Mouse (Mus musculus) cerebellum, adult 9-10 months (tissue): Measurements from ENCODE around the gene Adgrg3.

Experiments
- DNase-seq: peaks from one replicate; pipeline ENCODE4 v3.0.0; 2022

Adgrg3 gene

DNA sequence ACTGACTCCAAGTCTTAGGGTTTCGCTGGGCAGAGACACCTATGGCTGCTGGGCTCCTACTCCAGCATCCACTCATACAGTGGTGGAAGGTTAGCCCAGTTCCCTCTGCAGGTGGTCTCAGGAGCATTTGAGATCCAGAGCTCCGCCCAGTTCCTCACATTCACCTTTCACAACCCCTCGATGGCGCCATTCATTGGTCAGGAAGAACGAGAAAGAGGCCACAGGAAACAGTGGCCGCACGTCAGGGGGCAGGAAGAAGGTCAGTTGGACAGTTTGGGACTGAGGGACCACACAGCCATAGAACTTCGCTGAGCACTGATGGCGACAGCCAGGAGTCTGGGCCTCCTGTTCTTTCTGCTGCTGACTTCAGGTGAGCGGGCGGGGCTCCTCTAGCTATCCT is at the start of gene Adgrg3:
Gene Adgrg3, plus strand, starts transcription at position 242 of the 400 bp plus-strand sequence.
- no peak for DNase-seq

DNA sequence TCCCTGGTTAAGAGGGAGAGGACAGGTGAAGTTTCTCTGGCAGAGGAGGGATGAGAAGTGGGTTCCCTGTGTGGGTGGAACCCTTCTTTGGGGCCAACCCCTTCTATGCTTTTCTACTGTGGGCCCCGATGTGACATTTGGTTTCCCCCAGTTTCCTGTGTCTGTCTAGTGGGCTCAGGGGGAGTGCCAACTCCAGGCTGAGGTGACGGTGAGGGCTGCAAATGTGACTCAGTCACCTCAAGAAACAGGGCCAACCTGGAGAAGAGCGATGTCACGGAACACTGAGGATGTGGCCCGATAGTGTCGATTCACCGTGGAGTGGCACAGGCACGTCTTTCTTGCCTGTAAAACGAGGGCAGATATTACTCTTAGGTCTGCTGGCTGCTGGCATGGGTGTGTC is 44.2 kb upstream of the Adgrg3 start:
- no peak for DNase-seq

DNA sequence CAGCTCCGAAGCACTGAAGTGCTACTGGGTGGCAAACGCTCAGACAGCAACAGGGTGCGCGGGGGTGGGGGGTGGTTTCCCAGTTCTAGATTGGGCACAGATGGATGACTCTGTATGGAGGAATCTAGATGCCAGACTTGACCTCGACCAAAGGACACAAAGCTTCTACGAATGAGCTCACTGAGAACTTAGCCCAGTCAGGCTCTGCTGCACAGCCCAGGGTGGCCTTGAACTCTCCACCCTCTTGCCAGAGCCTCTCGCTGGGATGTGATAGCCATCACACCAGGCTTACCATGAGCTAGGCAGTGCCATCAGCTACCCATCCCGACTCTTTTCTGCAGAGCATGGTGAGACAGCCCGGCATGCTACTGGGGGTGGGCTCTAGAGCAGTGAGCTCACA is 43.7 kb upstream of the Adgrg3 start:
- no peak for DNase-seq

DNA sequence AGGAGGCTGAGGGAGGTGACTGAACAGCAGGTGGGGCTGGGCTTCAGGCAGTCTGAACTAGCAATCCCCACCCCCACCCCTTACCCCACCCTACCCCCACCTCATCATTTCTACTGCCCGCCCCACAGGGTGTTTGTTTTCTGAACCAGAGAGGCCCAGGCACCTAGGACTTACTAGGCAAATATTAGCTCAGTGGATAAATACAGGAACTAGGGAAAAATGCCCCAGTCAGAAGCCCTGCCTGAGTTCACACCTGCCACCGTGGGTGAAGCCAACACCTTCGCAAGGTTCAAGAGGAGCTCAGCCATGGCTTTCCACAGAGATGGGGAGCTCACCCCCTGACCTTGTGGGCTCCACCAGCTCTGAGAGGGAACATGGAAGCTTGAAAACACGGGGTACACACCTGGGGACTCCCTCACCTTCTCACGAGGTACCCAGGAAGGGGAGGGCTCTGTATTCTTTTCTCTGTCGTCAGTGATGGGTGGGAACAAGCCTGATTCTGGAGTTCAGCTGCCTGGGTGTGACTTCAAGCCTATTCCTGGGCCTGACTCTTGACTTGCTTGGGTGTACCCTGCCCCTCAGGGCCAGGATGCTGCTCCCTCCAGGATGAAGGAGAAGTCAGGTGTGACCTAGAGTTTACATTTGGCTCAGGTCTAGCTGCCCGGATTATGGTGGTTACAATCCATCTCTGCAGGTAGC is 42.9 kb upstream of the Adgrg3 start, which contains the start of gene Adgrg1:
Gene Adgrg1, plus strand, starts transcription at position 285 of the 699 bp plus-strand sequence.
- no peak for DNase-seq

DNA sequence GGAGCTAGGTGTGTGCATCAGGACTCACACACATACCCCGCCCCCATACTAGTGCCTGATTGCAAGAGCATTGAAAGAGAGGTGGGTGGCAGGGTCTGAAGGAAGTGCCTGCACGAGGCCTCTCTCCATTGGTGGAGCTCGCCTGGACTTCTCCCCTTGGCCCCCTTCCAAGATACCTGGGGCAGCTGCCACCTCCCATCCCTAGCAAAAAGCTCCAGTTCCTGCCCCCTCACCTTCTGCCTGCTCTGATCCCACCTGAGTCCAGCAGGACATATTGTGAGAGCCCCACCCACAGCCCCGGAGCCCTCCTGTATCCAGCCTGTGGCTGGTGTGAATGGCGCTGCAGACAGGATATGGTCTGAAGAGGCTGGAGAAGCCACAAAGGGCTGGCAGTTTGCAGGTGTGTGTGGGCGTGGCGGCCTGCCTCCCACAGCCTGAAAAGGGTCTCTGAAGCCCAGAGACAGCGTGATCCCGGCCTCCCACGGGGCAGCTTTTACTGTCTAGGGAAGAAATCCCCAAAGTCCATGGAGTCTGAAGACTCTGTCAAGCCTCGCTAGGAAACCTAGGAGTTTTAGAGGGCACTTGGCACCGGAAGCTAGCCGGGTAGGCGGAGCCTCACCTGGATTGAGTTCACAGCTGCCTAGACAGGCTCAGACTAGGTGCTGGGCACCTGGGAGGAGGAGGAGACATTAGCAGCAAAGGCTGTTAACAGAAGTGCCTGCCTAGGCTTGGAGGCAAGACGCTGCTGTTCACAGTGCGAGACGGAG is 40.7 kb upstream of the Adgrg3 start:
- no peak for DNase-seq

DNA sequence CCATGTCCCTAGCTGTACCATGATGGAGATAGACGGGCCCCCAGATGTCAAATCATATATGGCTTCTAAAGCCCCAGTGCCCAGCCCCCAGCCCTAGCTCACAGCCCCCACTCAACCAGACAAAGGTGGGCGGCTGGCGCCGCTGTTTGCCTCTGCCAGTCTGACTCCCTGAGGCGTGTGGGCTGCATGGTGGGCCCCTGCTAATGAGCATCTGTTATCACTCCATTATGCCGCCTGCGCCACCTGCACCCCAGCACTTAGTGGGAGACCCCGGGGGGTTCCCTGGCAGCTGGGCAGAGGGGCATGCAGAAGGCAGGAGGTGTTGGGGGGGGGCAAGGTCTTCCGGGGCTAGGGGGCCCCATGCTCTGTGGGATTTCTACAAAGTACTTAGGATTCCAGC is 39.4 kb upstream of the Adgrg3 start:
- no peak for DNase-seq

DNA sequence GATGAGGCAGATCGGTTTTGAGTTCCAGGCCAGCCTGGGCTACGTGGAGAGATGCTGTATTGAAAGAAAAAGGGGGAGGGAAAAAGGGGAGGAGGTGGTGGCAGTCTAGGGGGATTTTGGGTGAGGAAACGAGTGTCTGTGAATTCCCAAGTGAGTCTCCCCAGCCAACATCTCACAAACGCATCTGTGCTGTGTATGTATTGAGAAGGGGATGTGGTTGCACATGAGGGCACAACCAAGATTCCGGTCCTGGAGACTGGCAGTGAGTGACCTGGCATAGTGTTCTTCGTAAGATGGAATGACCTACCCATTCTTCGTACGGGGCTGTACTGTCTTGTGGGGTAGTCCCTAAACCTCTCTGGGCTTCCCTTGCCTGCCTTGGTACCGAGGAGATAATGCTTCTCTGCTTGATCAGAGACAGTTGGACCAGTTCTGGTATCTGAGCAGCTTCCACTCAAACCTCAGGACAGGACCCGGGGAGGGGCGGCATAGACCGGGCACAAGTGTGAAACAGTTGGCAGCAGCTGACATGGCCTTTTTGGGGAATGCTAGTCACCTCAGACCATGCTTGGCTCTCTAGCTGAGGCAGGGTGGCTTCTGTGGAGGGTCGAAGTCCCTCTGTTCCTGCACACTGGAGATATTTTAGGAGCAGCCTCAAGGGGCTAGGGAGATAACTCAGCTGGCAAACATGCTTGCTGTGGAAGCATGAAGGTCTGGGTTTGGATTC is 38.7 kb upstream of the Adgrg3 start:
- no peak for DNase-seq

DNA sequence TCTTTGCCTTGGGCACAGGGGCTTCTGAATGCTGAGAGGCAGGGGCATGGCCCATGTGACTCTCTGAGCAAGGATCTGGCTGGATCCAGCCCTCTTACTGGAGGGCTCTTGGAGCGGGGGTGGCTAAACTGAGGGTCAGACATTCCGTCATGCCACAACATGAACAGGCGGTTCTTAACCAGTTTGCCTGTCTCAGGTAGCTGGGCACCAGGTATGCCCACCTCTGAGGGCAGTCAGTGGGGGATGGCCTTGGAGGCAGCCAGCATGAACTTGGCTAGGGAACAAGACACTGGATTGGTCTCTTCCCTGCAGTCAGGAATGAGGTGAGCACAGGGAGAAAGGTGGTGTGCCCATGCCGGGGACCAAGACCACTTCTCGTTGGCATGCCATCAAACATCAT is 37.3 kb upstream of the Adgrg3 start:
- no peak for DNase-seq

DNA sequence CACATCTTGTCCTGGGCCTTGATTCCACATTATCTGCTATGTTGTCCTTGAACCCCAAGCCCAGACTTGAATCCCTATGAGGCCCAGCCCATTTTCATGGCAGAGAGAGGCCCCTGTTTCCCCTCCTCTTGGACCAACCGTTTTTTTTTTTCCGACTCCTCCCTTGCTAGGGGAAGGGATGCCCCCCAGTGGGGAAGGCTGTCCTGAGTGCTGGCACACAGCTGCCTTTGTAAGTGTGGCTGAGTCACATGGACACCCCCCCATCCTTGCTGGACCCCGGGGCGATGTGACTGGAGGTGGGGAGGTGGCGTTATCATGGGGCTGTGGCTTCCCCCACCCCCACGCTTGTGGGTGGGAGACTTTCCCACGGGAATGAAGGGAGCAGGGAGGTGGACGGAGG is 36.5 kb upstream of the Adgrg3 start:
- no peak for DNase-seq

DNA sequence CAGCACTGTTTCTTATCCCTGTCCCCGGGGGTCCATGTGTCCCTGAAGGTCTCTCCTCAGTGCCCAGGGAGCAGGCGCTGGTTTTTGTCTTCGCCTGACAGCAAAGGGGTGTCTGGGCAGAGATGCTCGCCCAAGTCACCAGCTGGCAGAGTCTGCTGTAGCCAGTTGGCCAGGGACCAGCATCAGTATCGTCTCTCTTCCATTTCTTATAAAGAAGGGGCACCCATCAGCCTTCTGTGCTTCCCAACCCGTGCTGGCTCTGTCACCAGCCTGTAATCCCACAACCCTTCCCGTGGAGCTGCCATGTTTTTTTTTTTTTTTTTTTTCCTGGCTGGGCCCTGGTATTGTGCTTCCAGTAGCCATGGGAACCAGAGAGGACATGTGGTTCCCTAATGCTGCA is 35.6 kb upstream of the Adgrg3 start:
- no peak for DNase-seq

DNA sequence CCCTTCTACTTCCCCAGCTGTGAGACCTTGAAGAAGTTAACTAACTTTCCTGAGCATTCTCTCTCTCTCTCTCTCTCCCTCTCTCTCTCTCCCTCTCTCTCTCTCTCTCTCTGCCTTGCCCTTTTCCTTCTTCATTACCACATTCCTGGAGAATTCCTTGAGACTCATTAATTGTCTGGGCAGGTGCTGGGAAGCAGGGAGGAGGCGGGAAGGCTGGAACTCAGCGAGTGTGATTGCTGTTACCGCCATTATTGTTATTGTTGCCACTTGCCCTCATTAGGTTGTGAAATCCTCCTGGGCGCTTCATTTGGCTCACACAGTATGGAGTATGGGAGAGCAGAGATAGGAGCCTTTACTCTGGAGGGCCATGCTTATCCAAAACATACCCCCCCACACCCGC is 34.3 kb upstream of the Adgrg3 start:
- DNase-seq = no peak

DNA sequence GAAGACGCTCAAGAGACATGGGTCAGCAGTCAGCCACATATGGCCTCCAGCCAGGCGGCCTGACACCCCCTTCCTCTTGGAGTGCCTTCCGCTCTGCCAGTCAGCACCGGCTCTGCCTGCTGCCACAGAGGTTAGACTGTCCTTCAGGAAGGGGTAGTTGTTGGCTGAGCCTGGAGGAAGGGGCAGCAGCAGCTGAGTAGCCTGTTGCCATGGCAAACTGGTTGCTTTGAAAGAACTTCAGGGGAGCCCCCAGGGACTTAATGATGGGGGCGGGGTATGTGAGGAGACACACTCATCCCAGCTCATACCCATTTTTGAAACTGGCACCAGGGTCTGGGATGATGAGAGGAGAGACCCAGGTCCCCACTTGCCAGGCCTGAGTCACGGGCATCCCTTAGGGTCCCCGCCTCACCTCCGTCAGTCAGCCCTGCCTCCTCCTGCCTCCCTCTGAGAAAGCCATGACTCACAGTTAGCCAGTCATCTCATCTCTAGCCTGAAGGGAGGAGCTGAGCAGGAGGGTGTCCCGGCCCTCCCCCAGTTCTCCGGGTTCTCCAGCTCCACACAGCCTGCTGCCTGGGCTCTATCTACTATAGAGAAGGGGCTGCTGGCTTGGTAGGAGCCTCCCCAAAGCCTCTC is 33.5 kb upstream of the Adgrg3 start:
- DNase-seq = no peak

DNA sequence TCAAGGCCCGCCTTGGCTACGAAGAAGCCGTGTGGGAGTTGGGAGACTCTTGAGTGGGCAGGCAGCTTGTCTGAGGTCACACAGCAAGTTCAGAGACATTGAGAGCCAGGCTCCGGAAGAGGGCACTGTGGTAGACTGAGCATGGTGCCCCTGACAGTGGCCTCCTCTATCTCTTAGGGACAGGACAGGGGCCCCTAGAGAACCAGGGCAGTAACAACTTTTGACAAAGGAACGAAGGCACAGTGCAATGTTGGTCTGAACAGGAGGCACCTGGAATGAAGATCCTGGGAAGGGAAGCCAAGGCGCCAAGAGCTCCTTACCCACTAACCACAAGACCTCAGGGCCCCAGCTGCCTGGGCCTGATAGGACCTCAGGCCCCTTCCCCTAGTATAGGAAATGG is 32.5 kb upstream of the Adgrg3 start:
- DNase-seq = no peak

DNA sequence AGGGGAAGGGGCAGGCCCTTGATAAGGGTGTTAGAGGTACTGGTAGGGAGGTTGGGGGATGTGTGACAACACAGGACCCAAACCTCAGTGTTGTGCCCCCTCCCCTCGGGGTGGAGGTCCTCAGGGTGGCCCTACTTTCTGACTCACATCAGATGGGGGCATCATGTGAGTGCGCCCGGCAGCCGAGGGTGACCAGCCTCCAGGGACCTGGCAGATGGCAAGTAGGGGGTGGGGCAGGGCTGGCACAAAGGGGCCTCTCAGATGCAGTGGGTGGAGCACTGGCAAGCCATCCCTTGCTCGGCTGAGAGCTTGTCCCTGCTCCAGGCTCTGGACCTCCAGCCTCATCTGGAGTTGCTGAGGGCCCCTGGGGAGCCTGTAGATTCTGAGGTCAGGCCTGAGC is 30.8 kb upstream of the Adgrg3 start:
- no peak for DNase-seq

DNA sequence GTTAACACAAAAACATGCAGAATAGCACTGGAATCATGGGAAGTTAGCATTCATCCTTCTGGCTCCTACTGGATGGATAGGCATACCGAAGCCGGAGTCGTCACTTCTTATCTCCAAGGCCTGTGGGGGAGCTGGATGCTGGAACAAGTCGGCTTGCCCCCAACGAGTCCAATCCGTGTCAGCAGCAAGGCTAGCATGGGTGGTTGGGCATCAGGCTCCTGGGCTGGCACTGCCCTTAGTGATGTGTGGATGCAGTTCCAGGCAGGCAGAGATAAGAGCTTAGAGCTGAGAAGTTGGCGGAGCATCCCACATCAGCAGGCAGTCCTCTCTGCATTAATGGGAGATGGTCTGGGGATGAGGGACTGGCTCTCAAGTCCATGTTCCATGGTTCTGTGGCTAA is 29.9 kb upstream of the Adgrg3 start:
- DNase-seq = no peak

DNA sequence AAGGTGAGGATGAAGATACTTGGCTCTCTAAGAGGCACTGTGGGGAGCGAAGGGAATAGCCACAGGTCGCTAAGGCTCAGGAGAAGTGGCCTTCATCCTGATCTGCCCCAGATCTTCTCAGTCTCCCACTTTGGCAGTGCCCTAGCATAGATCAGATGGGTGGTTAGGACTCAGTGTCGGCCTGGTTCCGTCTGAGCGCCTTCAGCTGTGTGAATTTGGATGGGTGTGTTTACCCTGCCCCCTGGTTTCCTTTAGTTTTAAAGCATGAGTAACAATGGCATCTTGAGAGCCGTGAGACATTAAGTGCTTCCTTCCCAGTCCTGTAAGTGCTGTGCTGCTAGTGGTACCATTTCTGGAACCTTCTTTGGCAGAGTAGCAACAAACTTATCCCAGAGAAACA is 28.9 kb upstream of the Adgrg3 start:
- DNase-seq = no peak

DNA sequence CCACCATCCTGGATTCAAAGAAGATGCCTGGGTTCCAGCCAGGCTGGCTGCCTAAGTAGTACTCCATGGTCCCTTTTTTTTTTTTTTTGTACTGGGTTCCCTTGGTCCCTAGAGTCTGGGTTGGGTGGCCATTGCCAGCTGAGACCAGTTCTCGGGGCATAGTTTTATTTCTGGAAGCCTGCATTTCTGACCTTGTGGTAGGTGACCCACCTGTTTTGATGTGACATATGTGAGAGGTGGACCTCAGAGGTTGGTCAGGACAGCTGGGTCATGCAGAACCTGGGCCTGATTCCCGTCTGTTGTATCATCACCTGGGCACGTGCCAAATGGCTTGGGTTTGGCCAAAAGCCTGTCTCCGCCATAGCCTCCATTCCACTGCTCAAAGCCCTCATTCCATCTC is 27.8 kb upstream of the Adgrg3 start:
- DNase-seq = peak; percentile 73

DNA sequence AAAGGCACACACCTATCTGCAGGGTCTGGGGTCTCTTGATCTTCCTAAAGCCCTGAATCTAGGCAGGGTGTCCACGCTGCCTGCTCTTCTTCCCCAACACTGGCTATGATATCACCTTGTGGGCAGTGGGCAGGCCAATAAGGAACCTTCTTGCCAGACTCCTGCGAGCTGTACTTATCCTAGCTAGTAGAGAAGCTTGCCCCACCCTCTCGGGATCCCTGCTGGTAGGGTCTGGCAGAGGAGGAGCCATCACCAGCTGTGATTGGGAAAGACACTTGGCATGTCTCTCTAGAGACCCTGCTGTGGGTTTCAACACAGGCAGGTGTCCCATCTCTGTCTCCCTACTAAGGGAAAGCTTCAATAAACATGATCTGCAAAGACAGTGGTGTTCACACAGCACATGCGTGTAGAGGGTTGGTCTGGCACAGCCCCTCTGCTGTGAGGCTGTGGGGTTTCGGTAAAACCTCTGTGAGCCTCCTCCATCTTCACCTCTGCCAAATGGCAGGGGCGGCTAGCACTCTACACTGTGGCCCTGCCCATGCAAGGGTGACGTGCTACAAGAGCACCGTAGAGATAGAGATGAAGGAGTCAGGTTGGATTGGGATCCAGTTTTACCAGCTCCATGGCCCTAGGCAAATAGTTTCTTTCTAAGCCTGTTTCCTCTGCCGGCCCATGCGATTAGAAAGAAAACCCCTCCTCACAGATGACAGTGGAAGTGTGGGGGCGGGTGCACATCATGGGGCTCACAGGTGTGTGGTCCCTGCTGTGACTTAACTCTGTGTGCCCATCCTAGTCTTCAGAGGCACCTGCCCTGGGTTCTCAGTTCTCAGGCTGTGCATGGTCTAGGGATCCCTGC is 26.7 kb upstream of the Adgrg3 start:
- no peak for DNase-seq

DNA sequence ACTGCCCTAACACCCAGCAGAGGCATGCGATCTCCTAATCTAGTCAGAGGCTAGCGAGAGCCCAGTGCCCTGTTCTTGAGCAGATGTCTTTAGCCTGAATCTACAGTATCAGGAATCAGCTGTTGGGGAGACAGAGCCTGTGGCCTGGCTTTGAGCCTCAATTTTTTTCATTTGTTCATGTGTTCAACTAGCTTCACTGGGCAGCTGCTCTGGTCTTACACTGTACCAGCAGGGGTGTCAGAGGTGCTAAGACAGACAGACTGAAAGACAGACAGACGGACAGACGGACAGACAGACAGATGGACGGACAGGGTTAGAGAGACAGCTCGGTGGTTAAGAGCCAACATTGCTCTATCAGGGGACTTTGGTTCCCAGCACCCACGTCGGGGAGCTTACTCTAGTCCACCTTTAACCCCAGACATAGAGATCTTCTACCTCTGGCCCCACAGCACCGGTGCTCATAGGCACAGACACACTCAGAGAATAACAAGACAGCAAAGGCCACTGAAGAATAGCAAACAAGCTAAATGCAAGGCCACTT is 26.0 kb upstream of the Adgrg3 start:
- DNase-seq = no peak

DNA sequence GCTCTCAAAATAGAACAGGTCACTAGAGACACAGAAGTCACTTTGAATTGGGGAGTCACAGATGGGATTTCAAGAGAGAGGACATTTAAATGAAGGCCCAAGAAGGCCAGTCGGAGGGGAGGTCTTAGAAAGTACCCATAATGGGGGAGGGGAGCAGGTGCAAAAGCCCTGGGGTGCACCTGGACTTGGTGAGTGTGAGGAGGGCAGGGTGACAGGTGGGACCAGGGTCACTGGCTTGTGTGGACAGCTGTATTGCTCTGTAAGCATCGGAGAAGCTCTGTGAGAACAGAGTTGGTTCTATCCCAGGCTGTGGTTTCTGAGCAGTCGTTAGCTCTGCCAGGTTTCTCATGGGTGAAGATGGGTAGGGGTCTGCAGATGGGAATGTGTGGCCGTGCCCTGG is 25.5 kb upstream of the Adgrg3 start:
- no peak for DNase-seq

DNA sequence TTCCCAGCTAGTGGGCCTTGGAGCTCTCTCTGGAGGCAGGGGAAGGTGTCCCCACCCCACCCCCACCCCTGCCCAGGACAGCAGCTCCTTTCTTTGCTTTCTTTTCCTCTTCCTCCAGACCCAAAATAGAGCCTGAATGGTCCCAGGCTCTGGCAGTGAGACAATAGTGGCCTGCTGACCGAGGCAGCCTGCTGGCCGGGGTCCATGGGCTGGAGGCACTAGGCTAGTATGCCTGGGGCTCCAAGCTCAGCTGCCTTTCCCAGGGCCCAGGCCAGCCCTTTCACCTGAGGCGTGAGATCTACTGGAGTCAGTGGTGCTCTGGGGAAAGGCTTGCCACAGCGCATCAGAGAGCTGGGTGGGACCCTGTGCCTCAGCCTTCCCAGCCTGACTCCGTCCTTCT is 25.0 kb upstream of the Adgrg3 start:
- no peak for DNase-seq
